Mouse (Mus musculus) adrenal gland, adult 10 weeks (tissue): ENCODE measurements around the gene Txndc9. TPM values are rescaled to one million over a fixed set of nuclear protein-coding genes. Genes with fewer than 3 reads are reported as not detected.

Experiments used
- polyA plus RNA-seq: library from polyadenylated mRNA; stranded (reverse); fragments of 350-450 nt; fragmentation: Illumina TruSeq; extraction: RNeasy Lipid Tissue Mini Kit (QIAGEN cat#74804); gene quantifications from one replicate; pipeline ENCODE4 v1.2.3, GENCODE M21; 2014; ENCODE audit warnings: low read depth, low replicate concordance

The Txndc9 gene
- 193 TPM for polyA plus RNA-seq

GRCm38 (mm10) chr1:37997867-37998266 lies at the start of gene Txndc9, which contains the start of gene Eif5b:
Txndc9 (minus strand) TSS chr1:37997893.
Eif5b (plus strand) TSS chr1:37998010.

GRCm38 (mm10) chr1:37957659-37958058 lies 40.0 kb downstream of the Txndc9 start, which contains the start of gene Lyg1:
Lyg1 (minus strand) TSS chr1:37957759.

Other genes starting within 250 kb of the Txndc9 start
- 12.1 TPM for gene Tsga10, start 131.5 kb downstream of the Txndc9 start, polyA plus RNA-seq
- gene Lipt1, start 126.2 kb downstream of the Txndc9 start, polyA plus RNA-seq = 8.3 TPM
- 55.3 TPM for gene Mitd1, start 107.5 kb downstream of the Txndc9 start, polyA plus RNA-seq
- 292 TPM for gene Mrpl30, start 107.4 kb downstream of the Txndc9 start, polyA plus RNA-seq
- gene Lyg2, start 81.4 kb downstream of the Txndc9 start, polyA plus RNA-seq = not detected
- gene Lyg1, start 40.1 kb downstream of the Txndc9 start, polyA plus RNA-seq = not detected
- gene Eif5b, start 117 bp upstream of the Txndc9 start, polyA plus RNA-seq = 135 TPM
- 27.6 TPM for gene Rev1, start 131.9 kb upstream of the Txndc9 start, polyA plus RNA-seq